Mouse (Mus musculus): ENCODE results near the gene Kif11. TPM values are rescaled to one million over a fixed set of nuclear protein-coding genes. Genes with fewer than 3 reads are reported as not detected.

Kif11 gene
- total RNA-seq, 2 experiments from 2014 or later, result 0.15 to 0.20 TPM

DNA sequence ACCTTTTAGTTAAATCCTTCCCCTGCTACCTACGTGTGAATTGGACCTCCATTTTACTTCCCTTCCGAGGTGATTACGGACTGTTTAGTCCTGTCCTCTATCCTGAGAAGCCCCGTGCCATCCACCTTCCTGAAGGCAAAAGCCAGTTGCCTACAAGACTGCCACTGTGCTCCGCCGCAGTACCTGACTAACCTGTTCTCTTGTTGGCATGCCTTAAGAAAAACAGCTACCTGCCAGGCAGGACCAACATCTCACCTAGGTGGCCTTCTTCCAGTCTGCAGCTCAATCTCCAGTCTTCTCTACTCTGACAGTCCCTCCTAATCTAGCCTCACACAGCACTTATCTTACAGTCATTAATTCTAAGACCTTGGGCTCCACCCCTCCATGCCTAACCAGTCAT is 22.9 kb upstream of the Kif11 start:
- no peak for DNase-seq
- intact Hi-C loops (cut with DNase I), result no loop called here
- no peak for TF ChIP-seq CTCF (IDR thresholded peaks at IDR 0.05)
- Histone ChIP-seq H3K27ac (no peak overlapping the region), H3K4me3 (no peak overlapping the region)

DNA sequence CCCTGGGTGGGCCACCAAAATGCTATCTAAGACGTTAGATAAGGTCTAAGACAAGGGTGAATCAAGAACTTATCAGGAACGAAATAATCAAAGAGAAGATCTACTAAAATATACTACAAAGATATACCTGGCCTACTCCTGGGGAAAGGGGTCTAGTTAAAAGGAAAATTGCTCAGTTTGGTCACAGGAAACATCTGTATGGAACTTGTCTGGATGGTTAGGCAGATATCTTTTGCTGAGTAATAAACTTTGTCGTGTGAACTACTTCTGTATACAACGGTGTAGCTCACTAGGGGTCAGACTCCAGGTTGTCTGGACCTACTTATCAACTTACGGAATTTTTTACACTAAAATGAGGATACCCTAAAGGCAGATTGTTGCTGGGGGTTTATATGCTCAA is 16.2 kb upstream of the Kif11 start:
- Histone ChIP-seq H3K4me3 (no peak overlapping the region), H3K27ac (no peak overlapping the region)
- TF ChIP-seq CTCF (IDR thresholded peaks at IDR 0.05), result no peak
- DNase-seq, result no peak
- intact Hi-C loops (cut with DNase I), result no loop called here

DNA sequence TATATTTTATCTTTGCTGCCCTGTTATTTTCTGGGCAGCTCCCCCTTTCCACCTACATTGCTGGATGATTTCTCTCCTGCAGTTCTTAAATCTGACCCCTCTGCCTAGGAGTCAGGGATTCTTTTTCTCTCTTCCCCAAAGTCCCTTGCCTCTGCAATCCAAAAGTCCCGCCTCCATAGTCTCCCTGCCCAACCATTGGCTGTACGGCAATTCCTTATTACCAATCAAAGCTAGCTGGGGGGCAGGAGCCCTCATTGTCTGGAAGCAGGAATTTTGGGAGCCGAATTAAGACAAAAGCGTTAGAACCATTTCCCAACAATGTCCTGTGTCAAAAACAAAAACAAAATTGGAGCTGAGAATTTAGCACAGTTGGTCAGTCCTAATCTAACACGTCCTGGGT is 13.7 kb upstream of the Kif11 start:
- DNase-seq, result no peak
- no peak for TF ChIP-seq CTCF (IDR thresholded peaks at IDR 0.05)
- intact Hi-C loops (cut with DNase I), result no loop called here
- H3K4me3 ChIP-seq, result no peak overlapping the region
- no peak overlapping the region for H3K27ac ChIP-seq

DNA sequence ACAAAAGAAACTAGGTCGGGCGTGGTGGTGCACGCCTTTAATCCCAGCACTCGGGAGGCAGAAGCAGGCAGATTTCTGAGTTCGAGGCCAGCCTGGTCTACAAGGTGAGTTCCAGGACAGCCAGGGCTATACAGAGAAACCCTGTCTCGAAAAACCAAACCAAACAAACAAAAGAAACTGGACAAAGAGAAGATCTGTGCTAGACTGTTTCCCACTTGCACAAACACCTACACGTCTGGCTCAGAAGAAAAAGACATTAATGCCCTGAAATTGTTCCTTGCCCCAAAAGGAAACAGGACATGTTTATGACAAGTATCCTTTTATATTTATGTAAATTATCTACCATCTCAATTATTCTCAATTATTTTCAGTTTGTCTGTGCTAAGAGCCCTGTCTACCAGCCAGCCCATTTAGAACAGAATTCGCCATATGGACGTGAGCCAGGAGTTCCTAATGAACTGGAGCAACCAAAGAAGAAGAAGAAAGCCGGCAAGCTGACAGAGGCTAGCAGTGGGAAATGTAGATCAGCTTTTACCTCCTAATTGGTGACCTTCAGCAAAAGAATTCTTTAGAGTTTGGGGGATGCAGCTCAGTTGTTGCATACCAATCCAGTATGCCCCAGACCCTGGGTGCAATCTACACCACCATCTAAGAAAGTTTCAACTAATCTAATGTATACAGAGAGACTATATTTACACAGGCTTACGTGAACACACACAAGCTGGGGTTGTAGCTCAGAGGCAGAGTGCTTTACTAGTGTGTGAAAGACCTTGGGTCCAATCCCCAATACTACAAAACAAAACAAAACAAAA is 12.9 kb upstream of the Kif11 start:
- Histone ChIP-seq H3K27ac (no peak overlapping the region), H3K4me3 (no peak overlapping the region)
- TF ChIP-seq CTCF (IDR thresholded peaks at IDR 0.05), result no peak
- intact Hi-C loops (cut with DNase I), result no loop called here
- DNase-seq, result no peak

DNA sequence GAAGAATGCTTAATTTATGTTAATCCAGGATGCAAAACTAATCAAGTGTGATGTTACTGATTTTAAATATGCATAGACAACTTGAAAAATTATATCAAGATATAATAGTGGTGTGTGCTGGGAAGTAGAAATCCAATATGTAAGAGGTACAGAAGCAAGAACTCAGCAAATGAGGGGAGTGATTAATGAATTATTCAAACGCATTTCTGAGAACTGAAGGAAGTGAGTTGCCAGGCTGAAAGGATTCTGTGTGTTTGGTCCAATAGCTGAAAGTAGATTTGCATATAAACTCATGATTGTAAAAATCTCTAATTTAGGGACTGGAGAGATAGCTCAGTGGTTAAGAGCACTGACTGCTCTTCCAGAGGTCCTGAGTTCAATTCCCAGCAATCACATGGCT is 7.2 kb upstream of the Kif11 start:
- DNase-seq, result no peak
- Histone ChIP-seq H3K4me3 (no peak overlapping the region), H3K27ac (no peak overlapping the region)
- no peak for TF ChIP-seq CTCF (IDR thresholded peaks at IDR 0.05)
- intact Hi-C loops (cut with DNase I), result no loop called here

DNA sequence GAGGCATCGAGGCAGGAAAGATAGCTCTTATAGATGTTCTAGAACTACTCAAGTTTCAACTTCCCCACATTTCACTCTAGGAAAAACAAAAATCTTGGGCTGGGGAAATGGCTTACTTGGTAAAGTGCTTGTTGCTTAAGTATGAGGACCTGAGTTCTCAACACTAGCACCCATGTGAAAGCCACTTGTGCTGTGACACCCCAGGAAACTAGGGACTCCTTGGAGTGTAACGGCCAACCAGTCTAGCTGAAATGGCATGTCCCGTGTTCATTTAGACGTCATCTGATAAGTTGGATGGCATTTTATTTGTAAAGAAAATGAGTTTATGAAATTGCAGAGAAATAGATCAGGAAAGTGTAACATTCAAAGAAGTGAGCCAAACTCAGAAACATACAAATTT is 6.3 kb upstream of the Kif11 start:
- Histone ChIP-seq H3K4me3 (no peak overlapping the region), H3K27ac (no peak overlapping the region)
- no peak for DNase-seq
- intact Hi-C loops (cut with DNase I), result no loop called here
- TF ChIP-seq CTCF (IDR thresholded peaks at IDR 0.05), result no peak

DNA sequence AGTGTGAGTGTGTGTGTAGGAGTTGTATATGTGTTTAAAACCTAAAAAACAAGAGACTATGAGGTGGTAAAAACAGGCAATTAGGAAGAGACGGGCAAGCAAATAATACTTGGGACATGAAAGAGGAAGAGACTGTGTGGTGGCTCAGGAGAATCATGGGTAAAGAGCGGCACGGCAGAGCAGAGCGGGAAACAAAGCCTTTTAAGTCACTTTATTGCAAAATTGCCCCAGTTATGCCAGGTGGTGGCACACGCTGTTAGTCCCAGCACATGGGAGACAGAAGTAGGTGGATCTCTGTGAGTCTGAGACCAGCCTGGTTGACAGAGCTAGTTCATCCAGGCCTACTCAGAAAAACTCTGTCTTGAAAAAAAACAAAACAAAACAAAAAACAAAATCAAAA is 5.8 kb upstream of the Kif11 start:
- DNase-seq, result no peak
- intact Hi-C loops (cut with DNase I), result no loop called here
- Histone ChIP-seq H3K4me3 (no peak overlapping the region), H3K27ac (no peak overlapping the region)
- TF ChIP-seq CTCF (IDR thresholded peaks at IDR 0.05), result no peak

DNA sequence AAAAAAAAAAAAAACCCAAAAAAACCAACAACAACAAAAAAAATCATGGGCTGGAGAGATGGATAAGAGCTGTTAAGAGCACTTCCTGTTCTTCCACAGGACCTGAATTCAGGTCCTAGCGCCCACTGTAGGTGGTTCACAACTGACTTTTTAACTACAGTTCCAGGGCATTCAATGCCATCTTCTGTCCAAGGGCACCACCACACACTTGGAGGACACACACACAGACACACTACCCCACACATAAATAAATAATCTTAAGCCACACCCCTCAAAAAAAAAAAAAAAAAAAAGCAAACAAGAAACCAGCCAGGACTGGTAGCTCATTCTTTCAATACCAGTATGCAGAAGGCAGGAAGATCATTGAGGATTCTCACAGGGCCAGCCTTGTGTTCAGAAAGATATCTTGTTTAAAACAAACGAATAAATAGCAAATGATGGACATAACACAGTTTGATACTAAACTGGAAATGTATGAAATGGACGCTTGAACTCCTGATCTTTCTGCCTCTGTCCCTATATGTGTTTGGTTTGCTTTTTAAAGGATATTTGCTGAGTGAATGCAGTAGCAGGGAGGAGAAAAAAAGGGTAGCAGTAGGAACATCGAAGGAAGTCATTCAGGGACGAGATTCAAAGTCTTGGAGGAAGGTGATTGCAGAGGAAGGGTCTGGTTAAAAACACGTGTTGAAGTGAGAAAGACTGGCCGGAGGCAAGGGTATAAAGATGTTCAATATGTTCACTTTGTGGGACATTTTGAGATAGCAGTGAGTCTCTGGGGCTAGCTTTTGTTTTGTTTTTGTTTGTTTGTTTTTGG is 1.1 kb upstream of the Kif11 start:
- Histone ChIP-seq H3K4me3 (peak overlapping the region; percentile 91), H3K27ac (peak overlapping the region; percentile 95)
- intact Hi-C loops (cut with DNase I), result loop anchor here (5.0 kb wide), 1 partner anchor 108 kb away; no protein-coding TSS in a partner anchor
- no peak for TF ChIP-seq CTCF (IDR thresholded peaks at IDR 0.05)
- DNase-seq, result no peak

DNA sequence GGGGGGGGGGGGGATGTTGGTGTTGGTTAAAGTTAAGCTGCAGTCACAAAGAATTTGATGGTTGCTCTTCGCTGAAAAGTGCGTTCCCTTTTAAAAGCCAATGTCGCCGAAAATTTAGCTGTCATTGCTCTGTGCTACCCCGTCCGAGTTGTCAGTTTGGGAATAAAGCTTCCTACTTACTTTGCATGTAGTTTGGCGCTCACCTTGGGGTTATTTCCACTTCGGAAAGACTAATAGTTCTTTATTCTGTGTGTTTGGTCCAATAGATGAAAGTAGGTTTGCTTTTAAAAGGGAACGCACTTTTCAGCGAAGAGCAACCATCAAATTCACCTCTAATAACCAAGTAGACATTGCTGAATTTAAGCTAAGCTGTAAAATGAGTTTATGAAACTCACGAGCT is 638 bp downstream of the Kif11 start:
- intact Hi-C loops (cut with DNase I), result loop anchor here (5.0 kb wide), 1 partner anchor 110 kb away; no protein-coding TSS in a partner anchor
- DNase-seq, result no peak

DNA sequence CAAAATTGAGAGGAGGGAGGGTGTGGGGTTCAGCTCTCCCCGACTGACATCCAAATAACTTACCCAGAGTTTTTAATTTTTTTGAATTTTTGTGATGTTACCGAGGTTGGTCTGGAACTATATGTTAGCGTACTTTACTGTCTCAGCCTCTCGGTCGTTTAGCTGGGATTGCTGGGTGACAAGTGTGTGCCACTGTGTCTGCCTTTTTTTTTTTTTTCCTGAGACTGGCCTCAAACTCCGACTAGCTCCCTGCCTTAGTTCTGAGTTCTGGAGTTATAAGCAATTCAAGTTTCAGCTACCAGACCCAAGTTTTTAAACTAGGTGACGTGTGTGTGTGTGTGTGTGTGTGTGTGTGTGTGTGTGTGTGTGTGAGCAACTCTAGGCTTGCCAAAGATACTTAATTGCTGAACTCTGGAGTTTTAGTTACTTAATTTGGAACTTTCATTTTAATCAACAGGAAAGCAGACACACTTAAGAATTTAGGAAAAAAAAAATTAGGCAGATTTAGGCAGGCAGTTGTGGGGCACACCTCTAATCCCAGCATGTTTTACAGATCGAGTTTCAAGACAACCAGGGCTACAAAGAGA is 1.3 kb downstream of the Kif11 start:
- no peak overlapping the region for H3K4me3 ChIP-seq
- TF ChIP-seq CTCF (IDR thresholded peaks at IDR 0.05), result no peak
- no peak overlapping the region for H3K27ac ChIP-seq
- DNase-seq, result no peak
- intact Hi-C loops (cut with DNase I), result loop anchor here (5.0 kb wide), 1 partner anchor 110 kb away; no protein-coding TSS in a partner anchor

More for the DNA sequence above, 638 bp downstream of the Kif11 start:
- H3K4me3 ChIP-seq, result peak overlapping the region; percentile 91
- H3K27ac ChIP-seq, result no peak overlapping the region
- TF ChIP-seq CTCF (IDR thresholded peaks at IDR 0.05), result no peak

DNA sequence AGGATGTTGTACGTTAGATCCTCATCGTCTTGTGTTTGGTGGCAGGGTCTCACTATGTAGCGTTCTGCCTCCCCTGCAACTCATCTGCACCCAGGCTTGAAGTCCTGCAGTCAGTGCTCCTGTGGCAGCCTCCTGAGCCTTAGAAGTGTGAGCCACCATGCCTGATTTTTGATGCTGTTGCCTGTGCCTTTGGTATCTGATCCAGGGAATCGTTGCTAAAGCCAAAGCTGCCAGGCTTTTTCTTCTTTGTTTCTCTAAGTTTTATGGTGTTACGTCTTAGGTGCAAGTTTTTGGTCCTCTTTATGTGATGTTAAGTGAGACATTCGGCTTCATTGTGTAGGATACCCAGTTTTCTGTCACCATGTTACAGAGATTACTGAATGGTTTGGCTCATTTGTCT is 2.6 kb downstream of the Kif11 start:
- DNase-seq, result no peak
- TF ChIP-seq CTCF (IDR thresholded peaks at IDR 0.05), result no peak
- intact Hi-C loops (cut with DNase I), result loop anchor here (1.0 to 5.0 kb wide), 2 partner anchors 112 to 467 kb away; no protein-coding TSS in a partner anchor
- no peak overlapping the region for H3K4me3 ChIP-seq
- H3K27ac ChIP-seq, result no peak overlapping the region

DNA sequence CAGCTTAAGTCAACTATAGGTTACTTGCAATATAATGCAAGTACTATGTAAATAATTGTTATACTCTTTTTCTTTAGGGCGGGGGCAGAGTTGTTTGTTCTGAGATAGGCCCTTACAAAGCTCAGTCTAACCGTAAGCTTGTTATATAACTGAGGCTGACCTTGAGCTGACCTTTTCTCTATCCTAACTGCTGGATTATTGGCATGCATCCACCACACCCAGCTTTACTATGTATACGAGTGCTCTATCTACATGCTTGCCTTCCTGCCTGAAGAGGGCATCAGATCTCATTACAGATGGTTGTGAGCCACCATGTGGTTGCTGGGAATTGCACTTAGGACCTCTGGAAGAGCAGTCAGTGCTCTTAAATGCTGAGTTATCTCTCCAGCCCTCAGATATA is 9.9 kb downstream of the Kif11 start:
- Histone ChIP-seq H3K4me3 (no peak overlapping the region), H3K27ac (no peak overlapping the region)
- intact Hi-C loops (cut with DNase I), result no loop called here
- no peak for DNase-seq
- TF ChIP-seq CTCF (IDR thresholded peaks at IDR 0.05), result no peak

DNA sequence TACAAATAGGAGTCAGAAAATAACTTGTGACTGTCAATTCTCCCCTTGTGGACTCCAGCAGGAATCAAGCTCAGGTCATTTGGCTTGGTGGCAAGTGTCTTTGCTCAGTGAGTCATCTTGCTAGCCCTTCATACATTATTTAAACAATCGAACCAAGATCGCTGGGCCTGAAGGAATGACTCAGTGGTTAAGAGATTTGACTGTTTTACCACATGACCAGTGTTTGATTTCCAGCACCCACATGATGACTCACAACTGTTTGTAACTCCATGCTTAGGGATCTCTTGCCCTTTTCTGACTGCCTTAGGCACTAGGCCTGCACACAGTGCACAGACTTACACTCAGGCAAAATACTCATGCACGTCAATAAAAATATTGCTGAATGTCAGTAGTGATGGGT is 15.7 kb downstream of the Kif11 start:
- DNase-seq, result no peak
- intact Hi-C loops (cut with DNase I), result no loop called here
- TF ChIP-seq CTCF (IDR thresholded peaks at IDR 0.05), result no peak
- H3K4me3 ChIP-seq, result no peak overlapping the region
- H3K27ac ChIP-seq, result no peak overlapping the region

Measured in gastrocnemius, adult 2 months (tissue).